Mouse (Mus musculus): ENCODE results near the gene Vax2.

DNA sequence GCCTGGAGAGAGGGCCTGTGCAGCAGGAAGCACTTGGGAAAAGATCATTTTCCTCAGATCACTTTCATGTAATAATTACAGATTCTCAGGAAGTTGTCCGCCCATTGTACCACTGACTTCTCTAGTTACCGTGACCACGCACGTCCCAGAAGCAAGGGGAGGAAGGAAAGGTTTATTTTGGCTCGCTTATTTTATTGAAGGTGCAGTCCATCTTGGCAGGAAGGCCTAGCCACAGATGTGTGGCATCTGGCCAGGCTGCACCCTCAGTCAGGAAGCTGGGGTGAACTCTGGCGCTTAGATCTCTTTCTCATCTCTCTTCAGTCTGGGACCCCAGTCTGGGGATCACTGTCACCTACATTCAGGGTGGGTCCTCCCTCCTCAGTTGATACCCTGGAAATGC is 27.5 kb downstream of the Vax2 start:
- TF ChIP-seq EP300 (IDR thresholded peaks at IDR 0.05; ENCODE audit: low read depth) = no peak
- no peak for TF ChIP-seq CTCF (IDR thresholded peaks at IDR 0.05; ENCODE audit: low read depth)

Measured in heart, postnatal 0 days (tissue).